Mouse (Mus musculus): ENCODE data around the gene Ap1s1. TPM values are rescaled to one million over a fixed set of nuclear protein-coding genes. Genes with fewer than 3 reads are reported as not detected.
A peak's percentile ranks its signal among the peaks of the same experiment; 100 is the strongest.

Gene Ap1s1
- polyA plus RNA-seq, 1 experiment, result 71.9 TPM

- WGBS, result 9% methylated on average over 28 of the region's 29 CpGs
- TF ChIP-seq CTCF (IDR thresholded peaks at IDR 0.05; ENCODE audit: control insufficient read depth, insufficient read depth, low read length) (no peak), POLR2A (IDR thresholded peaks at IDR 0.05; ENCODE audit: borderline replicate concordance, control insufficient read depth, low read depth, low read length) (no peak)
- H3K27ac ChIP-seq (ENCODE audit: control insufficient read depth, insufficient read depth, low read depth, low read length, poor library complexity), result no peak overlapping the region
- peaks cover 1% of the 10 kb centered on the region for H3K4me1 ChIP-seq (ENCODE audit: control insufficient read depth, insufficient read depth, low read length)
- no peak overlapping the region for H3K4me3 ChIP-seq (replicated peaks; ENCODE audit: control insufficient read depth, low read depth, low read length)
Measured at GRCm38 (mm10) chr5:137028561-137029272, 17.2 kb downstream of the Ap1s1 start.

GRCm38 (mm10) chr5:137026092-137026491, 19.8 kb downstream of the Ap1s1 start, which contains the start of gene Vgf:
Vgf (plus strand) TSS chr5:137026392.
- 17% methylated on average over 4 of the region's 4 CpGs for WGBS
- no peak within 1 kb of the TSS for H3K27ac ChIP-seq (ENCODE audit: control insufficient read depth, insufficient read depth, low read depth, low read length, poor library complexity)
- no peaks in the 10 kb centered on the region; the same call in 1 of the 2 replicates for H3K4me1 ChIP-seq (ENCODE audit: control insufficient read depth, insufficient read depth, low read length)
- H3K4me3 ChIP-seq (replicated peaks; ENCODE audit: control insufficient read depth, low read depth, low read length), result no peak within 1 kb of the TSS
- no peak for TF ChIP-seq CTCF (IDR thresholded peaks at IDR 0.05; ENCODE audit: control insufficient read depth, insufficient read depth, low read length)
- no peak for TF ChIP-seq POLR2A (IDR thresholded peaks at IDR 0.05; ENCODE audit: borderline replicate concordance, control insufficient read depth, low read depth, low read length)

- no peak overlapping the region for H3K4me3 ChIP-seq (replicated peaks; ENCODE audit: control insufficient read depth, low read depth, low read length)
- TF ChIP-seq POLR2A (IDR thresholded peaks at IDR 0.05; ENCODE audit: borderline replicate concordance, control insufficient read depth, low read depth, low read length) (no peak), CTCF (IDR thresholded peaks at IDR 0.05; ENCODE audit: control insufficient read depth, insufficient read depth, low read length) (peak; percentile 94)
- WGBS, result under 1% methylated on average over 23 of the region's 23 CpGs
- H3K4me1 ChIP-seq (ENCODE audit: control insufficient read depth, insufficient read depth, low read length), result no peaks in the 10 kb centered on the region; the same call in 1 of the 2 replicates
- no peak overlapping the region for H3K27ac ChIP-seq (ENCODE audit: control insufficient read depth, insufficient read depth, low read depth, low read length, poor library complexity)
Measured at GRCm38 (mm10) chr5:137025132-137025531, 20.8 kb downstream of the Ap1s1 start.

GRCm38 (mm10) chr5:137024318-137024717, 21.6 kb downstream of the Ap1s1 start:
- no peak overlapping the region for H3K27ac ChIP-seq (ENCODE audit: control insufficient read depth, insufficient read depth, low read depth, low read length, poor library complexity)
- TF ChIP-seq CTCF (IDR thresholded peaks at IDR 0.05; ENCODE audit: control insufficient read depth, insufficient read depth, low read length) (no peak), POLR2A (IDR thresholded peaks at IDR 0.05; ENCODE audit: borderline replicate concordance, control insufficient read depth, low read depth, low read length) (no peak)
- no peak overlapping the region for H3K4me3 ChIP-seq (replicated peaks; ENCODE audit: control insufficient read depth, low read depth, low read length)
- WGBS, result 44% methylated on average over 3 of the region's 3 CpGs
- H3K4me1 ChIP-seq (ENCODE audit: control insufficient read depth, insufficient read depth, low read length), result no peaks in the 10 kb centered on the region

GRCm38 (mm10) chr5:137015913-137016312, 30.0 kb downstream of the Ap1s1 start:
- 75% methylated on average over 3 of the region's 3 CpGs for WGBS
- H3K27ac ChIP-seq (ENCODE audit: control insufficient read depth, insufficient read depth, low read depth, low read length, poor library complexity), result no peak overlapping the region
- no peak overlapping the region for H3K4me3 ChIP-seq (replicated peaks; ENCODE audit: control insufficient read depth, low read depth, low read length)
- H3K4me1 ChIP-seq (ENCODE audit: control insufficient read depth, insufficient read depth, low read length), result no peaks in the 10 kb centered on the region
- TF ChIP-seq POLR2A (IDR thresholded peaks at IDR 0.05; ENCODE audit: borderline replicate concordance, control insufficient read depth, low read depth, low read length) (no peak), CTCF (IDR thresholded peaks at IDR 0.05; ENCODE audit: control insufficient read depth, insufficient read depth, low read length) (no peak)

GRCm38 (mm10) chr5:137012401-137012950, 33.5 kb downstream of the Ap1s1 start:
- no peaks in the 10 kb centered on the region for H3K4me1 ChIP-seq (ENCODE audit: control insufficient read depth, insufficient read depth, low read length)
- H3K4me3 ChIP-seq (replicated peaks; ENCODE audit: control insufficient read depth, low read depth, low read length), result no peak overlapping the region
- TF ChIP-seq CTCF (IDR thresholded peaks at IDR 0.05; ENCODE audit: control insufficient read depth, insufficient read depth, low read length) (no peak), POLR2A (IDR thresholded peaks at IDR 0.05; ENCODE audit: borderline replicate concordance, control insufficient read depth, low read depth, low read length) (no peak)
- 75% methylated on average over 15 of the region's 15 CpGs for WGBS
- no peak overlapping the region for H3K27ac ChIP-seq (ENCODE audit: control insufficient read depth, insufficient read depth, low read depth, low read length, poor library complexity)

- TF ChIP-seq POLR2A (IDR thresholded peaks at IDR 0.05; ENCODE audit: borderline replicate concordance, control insufficient read depth, low read depth, low read length), result no peak
- 0 out of 2 replicates have a peak, but pooled peaks have one; percentile 15 for TF ChIP-seq CTCF (IDR thresholded peaks at IDR 0.05; ENCODE audit: control insufficient read depth, insufficient read depth, low read length)
- H3K27ac ChIP-seq (ENCODE audit: control insufficient read depth, insufficient read depth, low read depth, low read length, poor library complexity), result no peak overlapping the region
- H3K4me3 ChIP-seq (replicated peaks; ENCODE audit: control insufficient read depth, low read depth, low read length), result no peak overlapping the region
- WGBS, result 17% methylated on average over 3 of the region's 3 CpGs
- H3K4me1 ChIP-seq (ENCODE audit: control insufficient read depth, insufficient read depth, low read length), result no peaks in the 10 kb centered on the region
Measured at GRCm38 (mm10) chr5:137009988-137010387, 35.9 kb downstream of the Ap1s1 start.

GRCm38 (mm10) chr5:137007276-137007675, 38.7 kb downstream of the Ap1s1 start:
- TF ChIP-seq CTCF (IDR thresholded peaks at IDR 0.05; ENCODE audit: control insufficient read depth, insufficient read depth, low read length) (no peak), POLR2A (IDR thresholded peaks at IDR 0.05; ENCODE audit: borderline replicate concordance, control insufficient read depth, low read depth, low read length) (no peak)
- WGBS, result 50% methylated on average over 8 of the region's 8 CpGs
- Histone ChIP-seq H3K27ac (ENCODE audit: control insufficient read depth, insufficient read depth, low read depth, low read length, poor library complexity) (no peak overlapping the region), H3K4me1 (ENCODE audit: control insufficient read depth, insufficient read depth, low read length) (no peaks in the 10 kb centered on the region), H3K4me3 (replicated peaks; ENCODE audit: control insufficient read depth, low read depth, low read length) (no peak overlapping the region)
